Mouse (Mus musculus) lung, postnatal 36 days (tissue): ENCODE measurements around the gene Mtfmt.

ENCODE experiments used
- DNase-seq: peaks from one replicate; pipeline ENCODE4 v3.0.0; 2022; ENCODE audit warnings: mixed read lengths

Mtfmt gene

DNA sequence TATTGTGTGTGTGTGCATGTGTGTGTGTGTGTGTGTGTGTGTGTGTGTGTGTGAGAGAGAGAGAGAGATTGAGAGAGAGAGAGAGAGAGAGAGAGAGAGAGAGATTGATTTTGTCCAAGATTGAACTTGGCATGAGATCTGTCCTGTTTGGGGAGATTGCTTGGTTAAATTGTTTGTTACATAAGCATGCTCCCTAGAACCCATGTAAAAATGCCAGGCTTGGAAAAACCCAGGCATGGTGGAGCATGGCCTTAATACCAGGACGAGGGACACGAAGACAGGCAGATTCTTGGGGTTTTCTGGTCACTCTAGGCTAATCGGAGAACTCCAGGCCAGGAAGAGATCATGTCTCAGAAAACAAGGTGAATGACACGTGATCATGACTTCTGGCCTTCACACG lies 7.6 kb upstream of the Mtfmt start:
- DNase-seq = no peak

GRCm38 (mm10) chr9:65430401-65430800 lies 5.2 kb upstream of the Mtfmt start:
- no peak for DNase-seq

DNA sequence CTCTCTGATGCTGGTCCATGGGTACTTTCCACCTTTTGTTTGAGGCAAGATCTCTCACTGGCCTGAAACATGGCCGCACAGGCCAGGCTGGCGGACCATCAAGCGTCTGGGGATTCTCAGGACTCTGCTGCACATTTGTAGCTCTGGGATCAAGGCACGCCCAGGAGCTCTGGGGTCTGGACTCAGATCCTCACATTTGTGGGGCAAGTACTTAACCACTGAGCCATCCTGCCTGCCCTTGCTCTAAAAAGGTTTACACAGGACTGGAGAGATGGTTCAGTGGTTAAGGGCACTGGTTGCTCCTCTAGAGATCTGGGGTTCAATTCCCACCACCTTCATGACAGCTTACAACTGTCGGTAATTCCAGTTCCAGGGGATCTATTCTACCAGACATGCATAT lies 4.7 kb upstream of the Mtfmt start:
- DNase-seq = no peak

GRCm38 (mm10) chr9:65432236-65432635 lies 3.3 kb upstream of the Mtfmt start:
- DNase-seq = peak; percentile 93

GRCm38 (mm10) chr9:65434140-65434539 lies 1.4 kb upstream of the Mtfmt start:
- DNase-seq = peak; percentile 63

GRCm38 (mm10) chr9:65435211-65435610 lies 371 bp upstream of the Mtfmt start:
- no peak for DNase-seq

DNA sequence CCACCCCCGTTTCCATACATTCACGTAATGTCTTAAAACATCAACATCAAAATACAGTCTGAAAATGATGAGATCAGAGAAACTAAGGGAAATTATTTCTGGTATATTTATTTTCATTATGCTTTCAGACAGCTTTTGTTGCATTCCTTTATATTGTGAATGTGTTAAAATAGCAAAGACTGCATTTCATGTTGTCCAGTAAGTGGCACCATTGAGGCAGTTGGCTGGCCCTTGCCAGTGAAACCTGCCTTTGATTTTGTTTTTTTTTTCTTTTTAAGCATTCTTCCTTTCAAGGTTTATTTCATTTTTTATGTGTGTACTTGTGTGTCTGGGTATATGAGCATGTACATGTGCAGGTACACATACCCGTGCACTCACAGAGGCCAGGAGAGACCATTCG lies 9.1 kb downstream of the Mtfmt start:
- no peak for DNase-seq

GRCm38 (mm10) chr9:65447951-65448350 lies 12.4 kb downstream of the Mtfmt start:
- no peak for DNase-seq

- no peak for DNase-seq
Measured at GRCm38 (mm10) chr9:65458975-65459374, 23.4 kb downstream of the Mtfmt start.

DNA sequence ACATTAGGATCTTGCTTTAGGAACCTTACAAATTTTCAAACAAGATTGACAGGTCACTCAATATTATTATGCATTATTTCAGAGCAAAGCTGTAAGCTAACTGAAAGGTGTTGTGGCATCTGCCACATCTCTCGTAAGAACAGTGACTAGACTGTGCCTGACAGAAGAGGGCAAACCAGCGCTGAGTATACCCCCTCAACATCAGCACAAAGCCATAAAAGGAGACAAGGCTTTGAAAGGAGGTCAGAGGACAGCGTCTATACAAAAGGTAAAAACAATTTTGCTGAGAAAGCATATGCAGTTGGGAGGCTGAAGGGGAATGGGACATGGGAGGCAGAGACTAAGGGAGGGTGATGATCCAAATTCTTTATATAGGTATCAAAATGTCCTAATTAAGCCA lies 24.6 kb downstream of the Mtfmt start:
- no peak for DNase-seq

DNA sequence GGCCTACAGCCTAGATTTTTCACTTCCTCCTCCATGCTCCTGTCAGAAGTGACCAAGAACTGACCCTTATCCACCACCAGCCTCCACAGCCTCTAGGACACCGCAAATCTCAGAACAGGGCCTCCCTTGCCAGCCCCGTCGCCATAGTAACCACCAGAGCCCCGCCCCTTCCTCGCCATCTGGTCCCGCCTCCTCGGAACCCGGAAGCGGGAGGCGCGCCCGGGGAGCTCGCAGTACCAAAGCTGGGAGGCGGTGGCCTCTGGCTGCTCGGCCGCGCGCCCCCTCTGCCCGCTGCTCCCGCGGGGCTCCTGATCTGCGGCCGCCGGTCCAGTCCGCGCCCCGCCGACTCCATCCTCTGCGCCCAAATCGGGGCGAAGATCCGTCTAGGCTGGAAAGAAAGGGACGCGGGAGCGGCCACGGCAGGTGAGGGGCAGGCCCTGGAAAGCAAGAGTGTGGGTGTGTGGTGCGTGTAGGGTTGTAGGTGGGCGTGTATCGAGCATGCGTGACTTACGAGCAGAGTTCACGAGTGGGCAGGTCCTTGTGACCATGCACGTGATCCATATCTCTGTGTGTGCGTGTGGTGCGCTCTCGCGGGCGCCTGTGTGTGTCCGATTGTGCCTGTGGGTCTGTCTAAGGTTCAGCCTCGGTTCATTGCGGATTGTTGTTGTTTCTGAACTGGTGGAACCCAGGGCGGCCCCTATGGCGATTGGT lies 25.3 kb downstream of the Mtfmt start, which contains the start of gene Spg21:
Spg21 (plus strand) TSS at position 216 of the 711 bp plus-strand sequence.
- peak; percentile 96 for DNase-seq

DNA sequence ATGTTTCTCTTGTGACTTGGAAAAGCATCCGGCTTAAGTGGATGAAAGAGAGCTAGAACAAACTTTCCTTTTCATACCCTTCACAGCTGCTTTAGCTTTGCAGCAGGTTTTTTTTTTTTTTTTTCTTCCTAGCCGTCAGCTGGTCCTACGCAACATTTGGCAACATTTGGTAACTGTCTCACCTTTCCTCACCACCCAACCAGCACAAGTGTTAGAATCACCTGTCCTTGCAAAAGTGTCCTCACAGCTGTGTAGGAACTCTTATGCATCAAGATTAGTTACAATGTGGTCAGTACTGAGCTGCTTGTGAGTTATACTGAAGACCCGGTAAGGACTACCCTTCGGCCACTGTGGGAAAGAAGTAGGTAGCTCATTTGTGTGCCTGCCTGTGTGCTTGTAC lies 27.0 kb downstream of the Mtfmt start:
- peak; percentile 70 for DNase-seq

- peak; percentile 69 for DNase-seq
Measured at GRCm38 (mm10) chr9:65464161-65464560, 28.6 kb downstream of the Mtfmt start.

DNA sequence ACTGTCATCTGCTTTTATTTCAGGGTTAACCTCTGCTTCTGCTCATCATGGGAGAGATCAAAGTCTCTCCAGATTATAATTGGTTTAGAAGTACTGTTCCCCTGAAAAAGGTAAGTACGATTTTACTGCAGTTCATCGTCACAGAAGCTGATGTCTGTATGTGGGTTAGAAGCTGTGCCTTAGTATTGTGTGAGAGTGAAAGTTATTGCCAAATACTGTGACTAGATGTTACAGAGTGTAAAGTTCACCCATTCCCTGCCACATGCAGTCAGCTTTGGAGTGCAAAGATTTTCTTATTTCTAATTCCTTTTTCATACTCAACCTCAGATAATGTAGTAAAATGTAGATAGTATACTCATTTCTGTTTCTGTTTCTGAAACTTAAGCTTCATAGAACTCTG lies 29.7 kb downstream of the Mtfmt start:
- no peak for DNase-seq

GRCm38 (mm10) chr9:65467686-65468085 lies 32.1 kb downstream of the Mtfmt start:
- no peak for DNase-seq

GRCm38 (mm10) chr9:65472769-65473168 lies 37.2 kb downstream of the Mtfmt start:
- DNase-seq = no peak

DNA sequence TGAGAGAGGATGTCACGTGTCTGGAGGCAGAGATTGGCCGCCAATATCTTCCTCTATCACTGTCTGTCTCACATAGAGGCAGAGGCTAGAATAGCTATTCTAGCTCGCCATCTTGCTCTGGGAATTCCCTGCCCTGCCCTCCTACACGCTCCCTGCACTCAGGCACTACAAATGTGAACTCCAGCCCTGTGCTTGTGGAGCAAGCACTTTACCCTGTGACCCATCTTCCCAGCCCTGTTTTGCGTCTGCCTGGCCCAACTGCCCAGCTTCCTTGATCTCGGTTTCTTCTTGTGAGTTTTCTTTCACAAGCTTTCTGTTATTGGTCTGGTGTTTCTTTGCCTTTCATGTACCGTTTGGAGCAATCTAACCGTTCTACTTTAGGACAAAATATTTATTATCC lies 43.6 kb downstream of the Mtfmt start:
- no peak for DNase-seq

DNA sequence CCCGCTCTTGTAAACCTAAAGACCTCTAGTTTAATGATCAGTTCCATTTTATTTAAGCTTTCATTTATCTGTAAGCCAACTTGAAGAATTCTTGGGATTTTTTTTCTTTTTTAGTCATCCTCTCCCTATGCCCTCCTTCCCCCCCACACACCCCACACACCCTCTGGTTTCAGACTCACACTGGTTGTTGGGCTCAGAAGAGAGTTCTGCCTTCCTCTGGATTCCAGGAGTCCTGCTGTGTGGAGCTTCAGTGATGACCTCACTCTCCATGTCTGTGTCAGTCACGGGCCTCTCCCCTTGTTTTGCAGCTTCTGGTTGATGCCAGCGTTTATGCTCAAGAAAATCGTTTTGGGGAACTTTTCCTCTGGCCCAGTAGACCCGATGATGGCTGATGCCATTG lies 44.5 kb downstream of the Mtfmt start:
- no peak for DNase-seq

- DNase-seq = no peak
Measured at GRCm38 (mm10) chr9:65491476-65491875, 55.9 kb downstream of the Mtfmt start.

GRCm38 (mm10) chr9:65492351-65492750 lies 56.8 kb downstream of the Mtfmt start:
- no peak for DNase-seq

GRCm38 (mm10) chr9:65492851-65493250 lies 57.3 kb downstream of the Mtfmt start:
- peak; percentile 3 for DNase-seq

DNA sequence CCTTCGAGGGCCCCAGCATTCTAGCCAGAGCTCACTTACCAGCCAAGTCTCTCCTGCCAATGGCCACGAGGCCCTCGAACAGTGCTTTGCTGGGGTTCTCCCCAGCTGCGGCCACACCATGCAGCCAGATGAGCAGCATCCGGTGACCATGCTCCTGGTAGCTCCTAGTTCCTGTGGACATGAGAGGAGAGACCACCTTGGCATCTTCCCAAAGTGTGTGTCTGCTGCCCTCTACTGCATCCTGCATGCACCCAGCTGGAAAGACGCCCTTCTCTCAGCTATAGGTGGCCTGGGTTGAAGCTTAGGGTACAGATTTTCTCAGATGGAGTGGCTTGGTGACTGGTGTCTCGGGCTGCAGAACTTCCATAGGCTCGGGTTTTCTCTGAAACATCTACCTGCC lies 66.6 kb downstream of the Mtfmt start:
- DNase-seq = peak; percentile 3
